Mouse (Mus musculus): ENCODE data around the gene Mttp. TPM values are rescaled to one million over a fixed set of nuclear protein-coding genes. Genes with fewer than 3 reads are reported as not detected.

Gene Mttp
- polyA plus RNA-seq, 2 experiments = 4.9 to 6.7 TPM

DNA sequence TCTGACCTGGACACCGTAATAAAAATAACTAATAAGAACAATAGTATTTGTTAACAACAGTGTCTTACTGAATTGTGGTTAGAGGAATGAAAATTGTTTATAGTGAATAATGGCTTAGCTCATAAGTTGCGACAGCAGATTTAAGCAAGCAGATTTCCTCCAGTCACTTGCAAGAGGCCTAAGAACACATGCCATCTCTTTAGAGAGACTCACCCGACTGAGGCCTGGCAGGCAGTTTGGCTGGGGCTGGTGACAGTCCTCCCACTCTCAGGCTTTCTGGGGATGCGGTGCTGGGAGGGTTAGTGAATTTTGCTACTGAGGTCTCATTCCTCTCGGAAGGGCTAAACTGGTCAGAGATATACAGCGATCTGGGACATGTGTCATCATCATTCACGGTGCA lies 38.6 kb upstream of the Mttp start:
- no peak for ATAC-seq (ENCODE audit: low FRiP score, low read depth)
- no peak overlapping the region for H3K4me2 ChIP-seq (replicated peaks; ENCODE audit: low read depth, low read length, severe bottlenecking)
- TF ChIP-seq POLR2A (IDR thresholded peaks at IDR 0.05; ENCODE audit: borderline replicate concordance, extremely low read depth, insufficient read depth, insufficient read length) = no peak
- H3K4me3 ChIP-seq (replicated peaks; ENCODE audit: low read length) = no peak overlapping the region
- no peak overlapping the region for H3K27ac ChIP-seq (replicated peaks; ENCODE audit: low read depth, low read length)
- no peak for DNase-seq (ENCODE audit: low spot score)
- no peaks in the 10 kb centered on the region for H3K27me3 ChIP-seq (ENCODE audit: control insufficient read depth, insufficient read depth, low read length)
- H3K36me3 ChIP-seq (ENCODE audit: control insufficient read depth, insufficient read depth, low read length) = no peaks in the 10 kb centered on the region
- WGBS = 87% methylated on average over 7 of the region's 7 CpGs
- H3K9me3 ChIP-seq (ENCODE audit: control insufficient read depth, low read length) = no peaks in the 10 kb centered on the region
- no peaks in the 10 kb centered on the region for H3K4me1 ChIP-seq (ENCODE audit: control insufficient read depth, insufficient read depth, low read length)
- H3K9ac ChIP-seq (ENCODE audit: low read depth, low read length, severe bottlenecking) = no peak overlapping the region

DNA sequence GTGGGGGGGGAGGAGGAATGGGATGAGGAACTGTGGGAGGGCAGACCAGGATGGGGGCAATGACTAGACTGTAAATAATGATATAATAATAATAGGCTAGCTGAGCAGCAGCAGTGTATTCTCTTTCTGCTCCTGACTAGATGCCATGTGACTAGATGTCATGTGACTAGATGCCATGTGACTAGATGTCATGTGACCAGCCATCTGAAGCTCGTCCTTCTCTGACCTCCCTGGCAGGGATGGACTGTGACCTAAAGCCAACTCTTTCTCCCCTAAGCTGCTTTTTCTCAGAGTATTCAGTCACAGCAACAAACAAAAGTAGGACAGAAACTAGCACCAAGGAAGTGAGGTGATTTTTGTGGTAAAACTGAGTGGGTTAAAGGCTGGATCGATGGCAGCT lies 37.3 kb upstream of the Mttp start:
- Histone ChIP-seq H3K4me3 (replicated peaks; ENCODE audit: low read length) (no peak overlapping the region), H3K27me3 (ENCODE audit: control insufficient read depth, insufficient read depth, low read length) (no peaks in the 10 kb centered on the region), H3K9ac (ENCODE audit: low read depth, low read length, severe bottlenecking) (no peak overlapping the region), H3K27ac (replicated peaks; ENCODE audit: low read depth, low read length) (no peak overlapping the region), H3K4me2 (replicated peaks; ENCODE audit: low read depth, low read length, severe bottlenecking) (no peak overlapping the region), H3K4me1 (ENCODE audit: control insufficient read depth, insufficient read depth, low read length) (no peaks in the 10 kb centered on the region), H3K36me3 (ENCODE audit: control insufficient read depth, insufficient read depth, low read length) (no peaks in the 10 kb centered on the region), H3K9me3 (ENCODE audit: control insufficient read depth, low read length) (no peaks in the 10 kb centered on the region)
- WGBS = 84% methylated on average over 2 of the region's 2 CpGs
- ATAC-seq (ENCODE audit: low FRiP score, low read depth) (no peak), DNase-seq (ENCODE audit: low spot score) (no peak)
- no peak for TF ChIP-seq POLR2A (IDR thresholded peaks at IDR 0.05; ENCODE audit: borderline replicate concordance, extremely low read depth, insufficient read depth, insufficient read length)

DNA sequence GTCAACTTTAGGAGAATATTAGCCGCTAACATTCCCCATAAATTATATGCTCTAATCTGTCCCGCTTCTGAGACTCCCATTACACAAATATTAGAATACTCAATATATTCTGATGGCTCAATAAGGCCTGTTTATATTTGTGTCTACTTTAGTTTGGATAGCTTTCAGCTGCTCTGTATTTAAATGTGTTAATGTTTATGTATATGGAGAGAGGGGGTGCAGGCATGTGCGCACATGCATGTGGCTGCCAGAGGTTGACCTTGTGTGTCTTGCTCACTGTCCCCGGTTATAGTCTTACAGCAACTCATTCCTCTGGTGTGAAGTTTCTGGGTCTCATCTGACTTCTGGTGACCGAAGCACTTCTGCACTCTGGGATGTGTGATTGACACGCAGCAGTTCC lies 30.8 kb upstream of the Mttp start:
- H3K4me3 ChIP-seq (replicated peaks; ENCODE audit: low read length) = no peak overlapping the region
- DNase-seq (ENCODE audit: low spot score) = no peak
- H3K9ac ChIP-seq (ENCODE audit: low read depth, low read length, severe bottlenecking) = no peak overlapping the region
- no peak overlapping the region for H3K27ac ChIP-seq (replicated peaks; ENCODE audit: low read depth, low read length)
- TF ChIP-seq POLR2A (IDR thresholded peaks at IDR 0.05; ENCODE audit: borderline replicate concordance, extremely low read depth, insufficient read depth, insufficient read length) = no peak
- H3K36me3 ChIP-seq (ENCODE audit: control insufficient read depth, insufficient read depth, low read length) = no peaks in the 10 kb centered on the region
- no peaks in the 10 kb centered on the region for H3K9me3 ChIP-seq (ENCODE audit: control insufficient read depth, low read length)
- no peak overlapping the region for H3K4me2 ChIP-seq (replicated peaks; ENCODE audit: low read depth, low read length, severe bottlenecking)
- no peaks in the 10 kb centered on the region for H3K4me1 ChIP-seq (ENCODE audit: control insufficient read depth, insufficient read depth, low read length)
- H3K27me3 ChIP-seq (ENCODE audit: control insufficient read depth, insufficient read depth, low read length) = no peaks in the 10 kb centered on the region
- ATAC-seq (ENCODE audit: low FRiP score, low read depth) = no peak
- WGBS = 83% methylated on average over 6 of the region's 6 CpGs

DNA sequence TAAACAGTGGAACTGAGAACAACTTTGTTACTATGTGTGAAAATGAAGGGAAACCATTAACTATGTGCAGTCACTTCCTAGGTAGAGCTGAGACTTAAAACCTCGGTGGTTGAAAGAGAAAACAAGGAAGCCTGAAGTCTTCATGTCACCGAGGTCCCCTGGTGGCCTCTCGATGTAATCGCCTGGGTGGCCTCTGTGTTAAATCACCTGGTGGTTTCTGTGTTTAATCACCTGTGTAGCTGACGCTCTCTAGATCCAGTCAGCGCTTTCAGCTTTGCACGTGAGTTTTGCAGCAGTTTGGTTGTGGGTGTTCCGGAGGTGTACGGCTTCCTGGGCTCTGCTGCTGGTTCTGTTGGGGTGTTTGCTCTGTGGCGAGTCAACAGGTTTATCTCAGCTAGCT lies 28.5 kb upstream of the Mttp start:
- Histone ChIP-seq H3K36me3 (ENCODE audit: control insufficient read depth, insufficient read depth, low read length) (no peaks in the 10 kb centered on the region), H3K4me1 (ENCODE audit: control insufficient read depth, insufficient read depth, low read length) (no peaks in the 10 kb centered on the region), H3K9ac (ENCODE audit: low read depth, low read length, severe bottlenecking) (no peak overlapping the region), H3K4me3 (replicated peaks; ENCODE audit: low read length) (no peak overlapping the region), H3K9me3 (ENCODE audit: control insufficient read depth, low read length) (no peaks in the 10 kb centered on the region), H3K4me2 (replicated peaks; ENCODE audit: low read depth, low read length, severe bottlenecking) (no peak overlapping the region), H3K27ac (replicated peaks; ENCODE audit: low read depth, low read length) (no peak overlapping the region), H3K27me3 (ENCODE audit: control insufficient read depth, insufficient read depth, low read length) (no peaks in the 10 kb centered on the region)
- no peak for DNase-seq (ENCODE audit: low spot score)
- no peak for TF ChIP-seq POLR2A (IDR thresholded peaks at IDR 0.05; ENCODE audit: borderline replicate concordance, extremely low read depth, insufficient read depth, insufficient read length)
- no peak for ATAC-seq (ENCODE audit: low FRiP score, low read depth)
- WGBS = 81% methylated on average over 10 of the region's 10 CpGs

DNA sequence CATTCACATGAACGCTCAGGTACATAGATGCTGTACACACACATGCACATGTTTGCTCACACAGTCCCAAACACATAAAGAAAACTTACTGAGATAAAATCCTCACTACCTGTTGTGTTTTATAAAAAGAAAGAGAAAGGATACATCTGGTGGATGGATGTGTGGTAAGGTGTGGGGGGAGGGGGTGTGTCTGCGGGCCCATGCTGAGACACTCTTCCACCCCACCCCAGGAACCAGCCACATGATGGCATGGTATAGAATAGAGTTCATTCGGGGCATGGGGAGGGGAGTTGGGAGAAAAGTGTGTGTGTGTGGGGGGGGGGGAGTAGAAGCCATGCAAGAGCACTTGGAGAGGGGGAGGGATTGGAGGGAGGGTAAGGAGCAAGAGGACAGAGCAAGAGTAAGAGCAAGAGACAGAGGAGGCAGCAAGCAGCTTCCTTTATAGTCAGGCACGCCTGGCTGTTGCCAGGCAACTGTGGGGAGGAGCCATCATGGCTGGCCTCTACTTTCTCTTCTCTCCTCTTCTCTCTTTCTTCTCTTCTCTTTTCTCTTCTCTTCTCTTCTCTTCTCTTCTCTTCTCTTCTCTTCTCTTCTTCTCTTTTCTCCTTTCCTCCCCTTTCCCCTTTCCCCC lies 17.9 kb upstream of the Mttp start:
- DNase-seq (ENCODE audit: low spot score) = no peak
- ATAC-seq (ENCODE audit: low FRiP score, low read depth) = no peak
- Histone ChIP-seq H3K9ac (ENCODE audit: low read depth, low read length, severe bottlenecking) (no peak overlapping the region), H3K4me1 (ENCODE audit: control insufficient read depth, insufficient read depth, low read length) (no peaks in the 10 kb centered on the region), H3K27ac (replicated peaks; ENCODE audit: low read depth, low read length) (no peak overlapping the region), H3K27me3 (ENCODE audit: control insufficient read depth, insufficient read depth, low read length) (no peaks in the 10 kb centered on the region), H3K4me3 (replicated peaks; ENCODE audit: low read length) (no peak overlapping the region), H3K36me3 (ENCODE audit: control insufficient read depth, insufficient read depth, low read length) (no peaks in the 10 kb centered on the region), H3K4me2 (replicated peaks; ENCODE audit: low read depth, low read length, severe bottlenecking) (no peak overlapping the region), H3K9me3 (ENCODE audit: control insufficient read depth, low read length) (no peaks in the 10 kb centered on the region)
- WGBS = 61% methylated on average over 4 of the region's 4 CpGs
- no peak for TF ChIP-seq POLR2A (IDR thresholded peaks at IDR 0.05; ENCODE audit: borderline replicate concordance, extremely low read depth, insufficient read depth, insufficient read length)

DNA sequence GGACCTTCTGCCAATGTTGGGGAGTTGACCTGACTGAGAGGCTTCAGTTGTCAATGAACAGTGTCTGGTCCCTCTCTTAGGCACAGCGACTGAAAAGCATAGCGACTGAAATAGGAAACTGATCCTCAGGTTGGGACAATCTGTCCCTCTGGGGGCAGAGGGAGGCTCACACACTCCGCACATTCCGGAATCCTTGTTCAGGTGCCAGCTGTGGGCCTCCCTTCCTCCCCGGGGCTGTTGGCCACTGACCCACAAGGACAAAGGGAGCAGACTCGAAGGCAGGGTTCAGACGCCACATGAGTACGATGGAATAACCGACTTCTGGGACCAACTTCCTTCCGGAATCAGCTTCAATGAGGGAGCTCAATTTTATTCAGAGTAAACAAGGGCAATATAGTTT lies 16.9 kb upstream of the Mttp start:
- no peak for TF ChIP-seq POLR2A (IDR thresholded peaks at IDR 0.05; ENCODE audit: borderline replicate concordance, extremely low read depth, insufficient read depth, insufficient read length)
- no peak overlapping the region for H3K27ac ChIP-seq (replicated peaks; ENCODE audit: low read depth, low read length)
- DNase-seq (ENCODE audit: low spot score) (no peak), ATAC-seq (ENCODE audit: low FRiP score, low read depth) (no peak)
- H3K4me3 ChIP-seq (replicated peaks; ENCODE audit: low read length) = no peak overlapping the region
- WGBS = 84% methylated on average over 10 of the region's 10 CpGs
- H3K4me2 ChIP-seq (replicated peaks; ENCODE audit: low read depth, low read length, severe bottlenecking) = no peak overlapping the region
- no peaks in the 10 kb centered on the region for H3K9me3 ChIP-seq (ENCODE audit: control insufficient read depth, low read length)
- H3K9ac ChIP-seq (ENCODE audit: low read depth, low read length, severe bottlenecking) = no peak overlapping the region
- H3K36me3 ChIP-seq (ENCODE audit: control insufficient read depth, insufficient read depth, low read length) = no peaks in the 10 kb centered on the region
- no peaks in the 10 kb centered on the region for H3K4me1 ChIP-seq (ENCODE audit: control insufficient read depth, insufficient read depth, low read length)
- H3K27me3 ChIP-seq (ENCODE audit: control insufficient read depth, insufficient read depth, low read length) = no peaks in the 10 kb centered on the region
